In genomic region chr16:94150125-94151103, GRCm38 (mm10) we compare ENCODE assay signal across 11 mouse cellular contexts.
DNase-seq lines count a peak whose midpoint lies in the region; ATAC-seq and TF ChIP-seq lines count a peak whose summit lies in the region.
"Had no signal": no experiment of that assay in that cellular context is flagged by ENCODE, and none has a peak within 500 bp of the region (broad histone marks: within the 10 kb centered on the region; RNA-seq: fewer than 3 reads in every experiment).

No protein-coding gene starts in this region.

- no peaks in the 10 kb centered on the region for H3K36me3 ChIP-seq in liver, embryonic 14.5 days (replicated peaks; ENCODE audit: control insufficient read depth, insufficient read depth, low read depth)
- no peaks in the 10 kb centered on the region for H3K36me3 ChIP-seq in myocyte (ENCODE audit: control insufficient read depth, insufficient read depth)
- no peaks in the 10 kb centered on the region for H3K36me3 ChIP-seq in hindbrain, embryonic 10.5 days

- DNase-seq in CD4-positive, CD25-positive, alpha-beta regulatory T cell, adult 2 months (ENCODE audit: low read depth, low spot score) = peak; percentile 5
- DNase-seq in c-Kit-positive CD71-negative TER-119-negative erythroid progenitor cells, embryonic 14.5 days (ENCODE audit: low read depth) = peak; percentile 58
- peak; percentile 87 to 92 (median 89) for DNase-seq in liver, embryonic 14.5 days (ENCODE audit: low read depth in 3 of 3, low spot score in 3 of 3)
- no peak for DNase-seq in cerebellum, adult 9-11 months
- DNase-seq in hindbrain, embryonic 10.5 days (ENCODE audit: low spot score) = no peak
- DNase-seq: kidney, adult 2 months; thymus, postnatal 25 days had no signal

- no peak overlapping the region for H3K4me3 ChIP-seq in liver, embryonic 14.5 days (ENCODE audit: insufficient read depth in 1 of 2, low read depth in 2 of 2, low read length in 2 of 2)
- no peak overlapping the region for H3K4me3 ChIP-seq in myocyte
- no peak overlapping the region for H3K4me3 ChIP-seq in hindbrain, embryonic 10.5 days

- peak; percentile 90 for TF ChIP-seq EP300 in liver, embryonic 14.5 days (IDR thresholded peaks at IDR 0.05; ENCODE audit: low read depth)

- no peaks in the 10 kb centered on the region for H3K27me3 ChIP-seq in liver, embryonic 14.5 days (ENCODE audit: control insufficient read depth, insufficient read depth, low read length)
- no peaks in the 10 kb centered on the region for H3K27me3 ChIP-seq in myocyte (ENCODE audit: control insufficient read depth, insufficient read depth, insufficient read length)
- H3K27me3 ChIP-seq in hindbrain, embryonic 10.5 days (ENCODE audit: insufficient read depth, poor library complexity, severe bottlenecking) = peaks cover 45% of the 10 kb centered on the region

- H3K4me1 ChIP-seq in liver, embryonic 14.5 days (replicated peaks; ENCODE audit: control insufficient read depth in 2 of 2, insufficient read depth in 2 of 2, low read length in 1 of 2) = peaks cover 9 to 18% of the 10 kb centered on the region in 2 experiments
- H3K4me1 ChIP-seq in hindbrain, embryonic 10.5 days (replicated peaks) = peaks cover 27% of the 10 kb centered on the region

- no peak for ATAC-seq in CD4-positive, CD25-positive, alpha-beta regulatory T cell, adult 4 months
- peak; percentile 100 for ATAC-seq in liver, embryonic 14.5 days (ENCODE audit: insufficient read depth)
- ATAC-seq in activated CD4-positive, CD25-positive, alpha-beta regulatory T cell, adult 4 months = no peak

- H3K4me2 ChIP-seq in liver, embryonic 14.5 days (ENCODE audit: low read depth) = peak overlapping the region; percentile 39
- H3K4me2 ChIP-seq in myocyte (ENCODE audit: low read depth) = no peak overlapping the region

- H3K9me3 ChIP-seq in liver, embryonic 14.5 days (ENCODE audit: control insufficient read depth, low read length) = no peaks in the 10 kb centered on the region
- H3K9me3 ChIP-seq in hindbrain, embryonic 10.5 days = no peaks in the 10 kb centered on the region

- no peak overlapping the region for H3ac ChIP-seq in myocyte (ENCODE audit: control insufficient read depth, insufficient read length)

- H3K27ac ChIP-seq in liver, embryonic 14.5 days = peak overlapping the region; percentile 71
- no peak overlapping the region for H3K27ac ChIP-seq in hindbrain, embryonic 10.5 days
- H3K27ac ChIP-seq: macrophage had no signal

- 24% methylated on average over 15 of the region's 15 CpGs for WGBS in liver, embryonic 14.5 days (ENCODE audit: insufficient replicate concordance)
- 83% methylated on average over 15 of the region's 15 CpGs for WGBS in hindbrain, embryonic 10.5 days

- no peak for TF ChIP-seq POLR2A in myocyte (IDR thresholded peaks at IDR 0.05; ENCODE audit: insufficient read length, low read depth)

- no peak for TF ChIP-seq CTCF in liver, embryonic 14.5 days (IDR thresholded peaks at IDR 0.05; ENCODE audit: low read depth)

- no peaks in the 10 kb centered on the region for H3K79me2 ChIP-seq in myocyte (ENCODE audit: control insufficient read depth, insufficient read depth)

- peak overlapping the region; percentile 33 for H3K9ac ChIP-seq in liver, embryonic 14.5 days (replicated peaks)

TF ChIP-seq in myocyte, 11 proteins besides CTCF, POLR2A, EP300 and RAD21:
- TF ChIP-seq USF1 (IDR thresholded peaks at IDR 0.05; ENCODE audit: low read depth) = peak; percentile 22
- TF ChIP-seq POLR2AphosphoS2 (IDR thresholded peaks at IDR 0.05; ENCODE audit: insufficient read length, low read depth) = no peak
TF ChIP-seq in myocyte: peak in this region for 1.

Comparison
In these comparisons a context has a peak if more than half of its experiments do, and no peak if none do; other contexts are left out.
1. DNase-seq: peak in CD4-positive, CD25-positive, alpha-beta regulatory T cell, adult 2 months (single experiment), c-Kit-positive CD71-negative TER-119-negative erythroid progenitor cells, embryonic 14.5 days (single experiment) and liver, embryonic 14.5 days (3 of 3); none in cerebellum, adult 9-11 months (single experiment) and hindbrain, embryonic 10.5 days (single experiment).